Mouse (Mus musculus) MEL (cell line): ENCODE measurements around the gene Sik3. TPM values are rescaled to one million over a fixed set of nuclear protein-coding genes. Genes with fewer than 3 reads are reported as not detected.

Source experiments
- DNase-seq: peaks from one replicate; pipeline ENCODE4 v3.0.0; 2011; ENCODE audit warnings: low read depth, low spot score
- H3K27ac ChIP-seq: 2 replicates; pipeline ENCODE4 v1.5.1; 2012; ENCODE audit warnings: low read depth, mild to moderate bottlenecking, control low read depth, low read length, moderate library complexity; ENCODE audit not compliant: control insufficient read depth
- H3K27me3 ChIP-seq, 2 experiments: fragments of 150-350 bp in 1 of 2; sonication (generic) in 1 of 2; 2 replicates each; pipeline ENCODE4 v1.6.1; 2012; ENCODE audit warnings: low read length in 2 of 2, mild to moderate bottlenecking in 2 of 2, improper control_type of control experiment in 1 of 2, moderate library complexity in 1 of 2; ENCODE audit not compliant: insufficient read depth in 2 of 2, control insufficient read depth in 1 of 2
- H3K36me3 ChIP-seq, 2 experiments: 2 replicates each; pipeline ENCODE4 v1.6.1; 2012 to 2014; ENCODE audit warnings: low read length in 2 of 2, improper control_type of control experiment in 1 of 2, inconsistent platforms in 1 of 2, mild to moderate bottlenecking in 1 of 2; ENCODE audit not compliant: insufficient read depth in 2 of 2, control insufficient read depth in 1 of 2
- H3K4me1 ChIP-seq, 2 experiments: fragments of 150-350 bp in 1 of 2; sonication (generic) in 1 of 2; 2 replicates each; pipeline ENCODE4 v1.6.1; 2012; ENCODE audit warnings: low read length in 2 of 2, improper control_type of control experiment in 1 of 2, mild to moderate bottlenecking in 1 of 2; ENCODE audit not compliant: insufficient read depth in 2 of 2, control insufficient read depth in 1 of 2
- H3K4me3 ChIP-seq, 2 experiments: fragments of 150-350 bp in 1 of 2; sonication (generic) in 1 of 2; 2 replicates each; pipeline ENCODE4 v1.5.1; 2012; ENCODE audit warnings: low read depth in 2 of 2, low read length in 2 of 2, mild to moderate bottlenecking in 2 of 2, moderate library complexity in 2 of 2, control low read depth in 1 of 2, improper control_type of control experiment in 1 of 2; ENCODE audit not compliant: control insufficient read depth in 1 of 2, insufficient read depth in 1 of 2
- H3K79me2 ChIP-seq: 2 replicates; pipeline ENCODE4 v1.6.1; 2012; ENCODE audit warnings: mild to moderate bottlenecking, low read length, moderate library complexity; ENCODE audit not compliant: control insufficient read depth, poor library complexity, insufficient read depth
- H3K9ac ChIP-seq: 2 replicates; pipeline ENCODE4 v1.6.1; 2012; ENCODE audit warnings: low read depth, mild to moderate bottlenecking, control low read depth, low read length, moderate library complexity; ENCODE audit not compliant: control insufficient read depth, poor library complexity, severe bottlenecking
- H3K9me3 ChIP-seq: fragments of 150-350 bp; sonication (generic); replicated peaks from 2 replicates; pipeline ENCODE4 v1.6.1; 2012; ENCODE audit warnings: mild to moderate bottlenecking, low read length, improper control_type of control experiment, moderate library complexity; ENCODE audit not compliant: insufficient read depth
- BHLHE40 ChIP-seq: IDR thresholded peaks from 2 replicates; pipeline ENCODE4 v1.6.1; 2012; ENCODE audit warnings: low read depth, mild to moderate bottlenecking, inconsistent platforms, low read length, improper control_type of control experiment, borderline replicate concordance
- CHD2 ChIP-seq: IDR thresholded peaks from 2 replicates; pipeline ENCODE4 v1.6.1; 2011; ENCODE audit warnings: low read length, improper control_type of control experiment
- CTCF ChIP-seq, 3 experiments: IDR thresholded peaks in 2 of 3; conservative IDR thresholded peaks in 1 of 3; 2 replicates each; pipeline ENCODE4 v1.5.1; 2011 to 2012; ENCODE audit warnings: low read length in 3 of 3, low read depth in 2 of 3, mild to moderate bottlenecking in 2 of 3, improper control_type of control experiment in 1 of 3, inconsistent platforms in 1 of 3, mixed read lengths in 1 of 3, moderate library complexity in 1 of 3; ENCODE audit not compliant: control insufficient read depth in 1 of 3, insufficient read depth in 1 of 3, poor library complexity in 1 of 3, severe bottlenecking in 1 of 3
- E2F4 ChIP-seq: IDR thresholded peaks from 2 replicates; pipeline ENCODE4 v1.6.1; 2011; ENCODE audit warnings: low read depth, low read length, improper control_type of control experiment, borderline replicate concordance
- ELF1 ChIP-seq: IDR thresholded peaks from 2 replicates; pipeline ENCODE4 v1.6.1; 2014; ENCODE audit warnings: low read depth, mild to moderate bottlenecking, inconsistent platforms, low read length, improper control_type of control experiment, moderate library complexity
- EP300 ChIP-seq, 2 experiments: IDR thresholded peaks; 2 replicates each; pipeline ENCODE4 v1.6.1; 2011; ENCODE audit warnings: improper control_type of control experiment in 2 of 2, low read length in 2 of 2, low read depth in 1 of 2, mild to moderate bottlenecking in 1 of 2
- ETS1 ChIP-seq: IDR thresholded peaks from 2 replicates; pipeline ENCODE4 v1.6.1; 2012; ENCODE audit warnings: low read depth, mild to moderate bottlenecking, inconsistent platforms, low read length, improper control_type of control experiment, moderate library complexity
- GABPA ChIP-seq: IDR thresholded peaks from 2 replicates; pipeline ENCODE4 v1.6.1; 2012; ENCODE audit warnings: low read depth, mild to moderate bottlenecking, inconsistent platforms, low read length, improper control_type of control experiment, moderate library complexity
- GATA1 ChIP-seq: IDR thresholded peaks from 2 replicates; pipeline ENCODE4 v1.6.1; 2011; ENCODE audit warnings: low read depth, low read length, improper control_type of control experiment
- HCFC1 ChIP-seq: IDR thresholded peaks from 2 replicates; pipeline ENCODE4 v1.6.1; 2012; ENCODE audit warnings: low read depth, mild to moderate bottlenecking, inconsistent platforms, low read length, improper control_type of control experiment, moderate library complexity
- KAT2A ChIP-seq: conservative IDR thresholded peaks from 2 replicates; pipeline ENCODE4 v1.6.1; 2012; ENCODE audit warnings: low read depth, low read length, improper control_type of control experiment, inconsistent platforms
- MAFK ChIP-seq: IDR thresholded peaks from 2 replicates; pipeline ENCODE4 v1.6.1; 2011; ENCODE audit warnings: low read depth, mild to moderate bottlenecking, low read length, improper control_type of control experiment, borderline replicate concordance
- MAX ChIP-seq: IDR thresholded peaks from 2 replicates; pipeline ENCODE4 v1.6.1; 2011; ENCODE audit warnings: low read length, improper control_type of control experiment
- MAZ ChIP-seq: IDR thresholded peaks from 2 replicates; pipeline ENCODE4 v1.6.1; 2012; ENCODE audit warnings: low read depth, mild to moderate bottlenecking, inconsistent platforms, low read length, improper control_type of control experiment
- MEF2A ChIP-seq: IDR thresholded peaks from 2 replicates; pipeline ENCODE4 v1.6.1; 2014; ENCODE audit warnings: low read depth, mild to moderate bottlenecking, inconsistent platforms, low read length, improper control_type of control experiment; ENCODE audit not compliant: poor library complexity, insufficient replicate concordance, severe bottlenecking; ENCODE audit errors: extremely low read depth
- MXI1 ChIP-seq: IDR thresholded peaks from 2 replicates; pipeline ENCODE4 v1.6.1; 2011; ENCODE audit warnings: mild to moderate bottlenecking, low read depth, low read length, improper control_type of control experiment
- MYB ChIP-seq: IDR thresholded peaks from 2 replicates; pipeline ENCODE4 v1.6.1; 2011; ENCODE audit warnings: mild to moderate bottlenecking, low read depth, low read length, improper control_type of control experiment
- MYC ChIP-seq: IDR thresholded peaks from 2 replicates; pipeline ENCODE4 v1.6.1; 2011; ENCODE audit warnings: low read depth, mild to moderate bottlenecking, low read length, improper control_type of control experiment, moderate library complexity
- NELFE ChIP-seq: IDR thresholded peaks from 2 replicates; pipeline ENCODE4 v1.6.1; 2011; ENCODE audit warnings: low read depth, low read length, improper control_type of control experiment
- NRF1 ChIP-seq: IDR thresholded peaks from 2 replicates; pipeline ENCODE4 v1.6.1; 2014; ENCODE audit warnings: low read depth, mild to moderate bottlenecking, inconsistent platforms, low read length, improper control_type of control experiment, moderate library complexity; ENCODE audit not compliant: poor library complexity, insufficient read depth, severe bottlenecking
- POLR2A ChIP-seq, 2 experiments: IDR thresholded peaks; 2 replicates each; pipeline ENCODE4 v1.6.1; 2011 to 2012; ENCODE audit warnings: low read length in 2 of 2, mild to moderate bottlenecking in 2 of 2, control low read depth in 1 of 2, improper control_type of control experiment in 1 of 2, low read depth in 1 of 2, moderate library complexity in 1 of 2; ENCODE audit not compliant: control insufficient read depth in 1 of 2, insufficient read depth in 1 of 2, poor library complexity in 1 of 2
- POLR2AphosphoS2 ChIP-seq: IDR thresholded peaks from 2 replicates; pipeline ENCODE4 v1.6.1; 2011; ENCODE audit warnings: low read length, improper control_type of control experiment
- POLR2AphosphoS5 ChIP-seq: IDR thresholded peaks from 2 replicates; pipeline ENCODE4 v1.6.1; 2012; ENCODE audit warnings: low read depth, borderline replicate concordance, mild to moderate bottlenecking, inconsistent platforms, low read length, moderate library complexity, mixed read lengths
- RAD21 ChIP-seq: IDR thresholded peaks from 2 replicates; pipeline ENCODE4 v1.6.1; 2011; ENCODE audit warnings: mild to moderate bottlenecking, low read depth, low read length, improper control_type of control experiment
- SIN3A ChIP-seq: IDR thresholded peaks from 2 replicates; pipeline ENCODE4 v1.6.1; 2012; ENCODE audit warnings: low read length, improper control_type of control experiment, inconsistent platforms
- SMC3 ChIP-seq: IDR thresholded peaks from 2 replicates; pipeline ENCODE4 v1.6.1; 2011; ENCODE audit warnings: low read depth, low read length, improper control_type of control experiment
- TAL1 ChIP-seq: IDR thresholded peaks from 2 replicates; pipeline ENCODE4 v1.6.1; 2012; ENCODE audit warnings: mild to moderate bottlenecking, inconsistent platforms, low read length, moderate library complexity, mixed read lengths
- TBP ChIP-seq: IDR thresholded peaks from 2 replicates; pipeline ENCODE4 v1.8.0; 2011; ENCODE audit warnings: low read depth, low read length, improper control_type of control experiment
- TCF12 ChIP-seq: IDR thresholded peaks from 2 replicates; pipeline ENCODE4 v1.6.1; 2014; ENCODE audit warnings: low read depth, mild to moderate bottlenecking, inconsistent platforms, low read length, improper control_type of control experiment, moderate library complexity
- UBTF ChIP-seq: IDR thresholded peaks from 2 replicates; pipeline ENCODE4 v1.6.1; 2012; ENCODE audit warnings: low read depth, mild to moderate bottlenecking, inconsistent platforms, low read length, improper control_type of control experiment, moderate library complexity, borderline replicate concordance; ENCODE audit not compliant: insufficient read depth
- USF1 ChIP-seq: IDR thresholded peaks from 2 replicates; pipeline ENCODE4 v1.6.1; 2014; ENCODE audit warnings: low read depth, mild to moderate bottlenecking, inconsistent platforms, low read length, improper control_type of control experiment, moderate library complexity
- ZC3H11A ChIP-seq: IDR thresholded peaks from 2 replicates; pipeline ENCODE4 v1.6.1; 2012; ENCODE audit warnings: low read depth, mild to moderate bottlenecking, inconsistent platforms, low read length, improper control_type of control experiment
- ZKSCAN1 ChIP-seq: IDR thresholded peaks from 2 replicates; pipeline ENCODE4 v1.6.1; 2012; ENCODE audit warnings: low read depth, mild to moderate bottlenecking, inconsistent platforms, low read length, improper control_type of control experiment, moderate library complexity
- ZMIZ1 ChIP-seq: IDR thresholded peaks from 2 replicates; pipeline ENCODE4 v1.6.1; 2012; ENCODE audit warnings: low read depth, mild to moderate bottlenecking, inconsistent platforms, low read length, improper control_type of control experiment, moderate library complexity
- ZNF384 ChIP-seq: IDR thresholded peaks from 2 replicates; pipeline ENCODE4 v1.6.1; 2012; ENCODE audit warnings: low read depth, mild to moderate bottlenecking, inconsistent platforms, low read length, improper control_type of control experiment
- polyA plus RNA-seq, 2 experiments: library from polyadenylated mRNA; stranded (reverse) in 1 of 2; unstranded in 1 of 2; fragments of >175 nt in 1 of 2; fragments of >200 nt in 1 of 2; gene quantifications; 2 replicates each; pipeline versions ENCODE4 v1.2.1 to v1.2.4; 2012; ENCODE audit warnings: low replicate concordance in 2 of 2, low read depth in 1 of 2; ENCODE audit not compliant: insufficient read length in 2 of 2, insufficient read depth in 1 of 2, missing spikeins in 1 of 2
- total RNA-seq: library from RNA; depleted of rRNA; stranded (reverse); fragments of 300-350 nt; gene quantifications from 2 replicates; pipeline ENCODE4 v1.2.3, GENCODE M21; 2012

The Sik3 gene
- total and polyA plus RNA-seq, 3 experiments = 78.7 to 111 TPM; not detected in 1

DNA sequence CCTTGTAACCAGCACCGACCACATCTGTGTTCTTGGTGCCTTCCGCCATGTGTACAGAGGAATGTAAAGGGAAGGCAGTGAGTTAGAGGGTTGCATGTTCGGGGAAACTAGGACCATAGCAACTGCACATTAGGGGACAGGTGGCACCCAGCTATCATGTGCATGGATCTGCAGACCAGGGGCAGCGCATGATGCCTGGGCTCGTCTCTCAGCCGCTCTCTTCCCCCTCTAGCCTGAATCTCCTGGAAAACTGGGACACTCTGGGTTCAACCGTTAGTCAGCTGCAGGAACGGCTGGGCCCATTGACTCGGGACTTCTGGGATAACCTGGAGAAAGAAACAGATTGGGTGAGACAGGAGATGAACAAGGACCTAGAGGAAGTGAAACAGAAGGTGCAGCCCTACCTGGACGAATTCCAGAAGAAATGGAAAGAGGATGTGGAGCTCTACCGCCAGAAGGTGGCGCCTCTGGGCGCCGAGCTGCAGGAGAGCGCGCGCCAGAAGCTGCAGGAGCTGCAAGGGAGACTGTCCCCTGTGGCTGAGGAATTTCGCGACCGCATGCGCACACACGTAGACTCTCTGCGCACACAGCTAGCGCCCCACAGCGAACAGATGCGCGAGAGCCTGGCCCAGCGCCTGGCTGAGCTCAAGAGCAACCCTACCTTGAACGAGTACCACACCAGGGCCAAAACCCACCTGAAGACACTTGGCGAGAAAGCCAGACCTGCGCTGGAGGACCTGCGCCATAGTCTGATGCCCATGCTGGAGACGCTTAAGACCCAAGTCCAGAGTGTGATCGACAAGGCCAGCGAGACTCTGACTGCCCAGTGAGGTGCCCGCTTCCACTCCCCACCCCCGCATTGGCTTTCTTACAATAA is 217.2 kb downstream of the Sik3 start:
- peaks cover 0 to 24% of the 10 kb centered on the region in 2 experiments; a peak in 2 of 4 replicates for H3K36me3 ChIP-seq
- peak overlapping the region; percentile 4; the same call in 1 of the 2 replicates for H3K27ac ChIP-seq
- H3K9me3 ChIP-seq = no peaks in the 10 kb centered on the region
- H3K79me2 ChIP-seq = no peaks in the 10 kb centered on the region; the same call in 1 of the 2 replicates
- DNase-seq = peak; percentile 95
- peak overlapping the region; percentile 59 to 73 for H3K4me3 ChIP-seq
- H3K9ac ChIP-seq = peak overlapping the region; percentile 66
- H3K4me1 ChIP-seq = peaks cover 13 to 33% of the 10 kb centered on the region in 2 experiments
- H3K27me3 ChIP-seq = no peaks in the 10 kb centered on the region
- TF ChIP-seq GABPA (no peak), MAZ (no peak), TAL1 (no peak), POLR2A (IDR thresholded peaks at IDR 0.05; ENCODE audit: control insufficient read depth in 1 of 2, insufficient read depth in 1 of 2, low read depth in 1 of 2, low read length in 2 of 2, poor library complexity in 1 of 2) (peak; percentile 62 to 77; a peak in 3 of 4 replicates), KAT2A (no peak), RAD21 (peak; percentile 56), HCFC1 (peak; percentile 53; the same call in 1 of the 2 replicates), MYB (no peak), SIN3A (peak; percentile 55; the same call in 1 of the 2 replicates), ETS1 (peak; percentile 45; the same call in 1 of the 2 replicates), ELF1 (no peak), MXI1 (peak; percentile 25; the same call in 1 of the 2 replicates), USF1 (no peak), NELFE (peak; percentile 73), CHD2 (no peak), ZC3H11A (peak; percentile 33; the same call in 1 of the 2 replicates), SMC3 (peak; percentile 68), UBTF (no peak), TCF12 (peak; percentile 51; the same call in 1 of the 2 replicates), POLR2AphosphoS2 (no peak), MAFK (no peak), E2F4 (no peak), GATA1 (no peak), BHLHE40 (no peak), POLR2AphosphoS5 (no peak), MYC (peak; percentile 82), MEF2A (no peak), ZNF384 (no peak), EP300 (IDR thresholded peaks at IDR 0.05; ENCODE audit: low read depth in 1 of 2, low read length in 2 of 2) (no peak), NRF1 (peak; percentile 80), TBP (peak; percentile 60; the same call in 1 of the 2 replicates), CTCF (IDR thresholded peaks at IDR 0.05 in 2 of 3, conservative IDR thresholded peaks at IDR 0.05 in 1 of 3; ENCODE audit: control insufficient read depth in 1 of 3, insufficient read depth in 1 of 3, low read depth in 2 of 3, low read length in 3 of 3, poor library complexity in 1 of 3, severe bottlenecking in 1 of 3) (peak; percentile 81 to 89 (median 84)), MAX (no peak), ZMIZ1 (peak; percentile 55; the same call in 1 of the 2 replicates), ZKSCAN1 (no peak)
